Mouse (Mus musculus): ENCODE measurements around the gene Commd7. TPM values are rescaled to one million over a fixed set of nuclear protein-coding genes. Genes with fewer than 3 reads are reported as not detected.
"Not testable (repeated sequence)": the region's sequence is repeated elsewhere in the genome, so short reads cannot be mapped to it uniquely, and the experiment has no call there.

Commd7 gene
- polyA plus RNA-seq, 1 experiment, result 22.3 TPM

- no peak overlapping the region for H3K4me2 ChIP-seq (ENCODE audit: low read depth)
- no peaks in the 10 kb centered on the region for H3K27me3 ChIP-seq (ENCODE audit: control insufficient read depth, insufficient read depth, insufficient read length)
- no peak overlapping the region for H3ac ChIP-seq (ENCODE audit: control insufficient read depth, insufficient read length)
- no peak overlapping the region for H3K4me3 ChIP-seq
- H3K36me3 ChIP-seq (ENCODE audit: control insufficient read depth, insufficient read depth), result no peaks in the 10 kb centered on the region
- H3K79me2 ChIP-seq (ENCODE audit: control insufficient read depth, insufficient read depth), result no peaks in the 10 kb centered on the region
- no peak for TF ChIP-seq MAX (IDR thresholded peaks at IDR 0.05; ENCODE audit: low read depth)
Measured at GRCm38 (mm10) chr2:153672619-153673018, 40.0 kb upstream of the Commd7 start.

GRCm38 (mm10) chr2:153670111-153670510 lies 37.5 kb upstream of the Commd7 start:
- H3ac ChIP-seq (ENCODE audit: control insufficient read depth, insufficient read length), result no peak overlapping the region
- no peaks in the 10 kb centered on the region for H3K27me3 ChIP-seq (ENCODE audit: control insufficient read depth, insufficient read depth, insufficient read length)
- H3K36me3 ChIP-seq (ENCODE audit: control insufficient read depth, insufficient read depth), result no peaks in the 10 kb centered on the region
- TF ChIP-seq MYOD1 (IDR thresholded peaks at IDR 0.05; ENCODE audit: control insufficient read depth in 1 of 3, insufficient read length in 2 of 3, low read depth in 2 of 3) (no peak), MYOG (IDR thresholded peaks at IDR 0.05; ENCODE audit: control insufficient read depth in 1 of 3, insufficient read depth in 1 of 3, insufficient read length in 2 of 3, low read depth in 2 of 3) (no peak), TCF3 (IDR thresholded peaks at IDR 0.05; ENCODE audit: insufficient read length, low read depth) (no peak), CEBPB (IDR thresholded peaks at IDR 0.05; ENCODE audit: insufficient read depth, poor library complexity, severe bottlenecking) (no peak), SRF (IDR thresholded peaks at IDR 0.05; ENCODE audit: control insufficient read depth, insufficient read length, low read depth) (no peak), REST (IDR thresholded peaks at IDR 0.05; ENCODE audit: insufficient read depth, insufficient read length) (no peak), TCF12 (IDR thresholded peaks at IDR 0.05; ENCODE audit: insufficient read depth, poor library complexity, severe bottlenecking) (no peak), POLR2A (IDR thresholded peaks at IDR 0.05; ENCODE audit: insufficient read length, low read depth) (no peak), MAX (IDR thresholded peaks at IDR 0.05; ENCODE audit: low read depth) (no peak), USF1 (IDR thresholded peaks at IDR 0.05; ENCODE audit: low read depth) (no peak), E2F4 (IDR thresholded peaks at IDR 0.05; ENCODE audit: insufficient read depth) (no peak), POLR2AphosphoS2 (IDR thresholded peaks at IDR 0.05; ENCODE audit: insufficient read length, low read depth) (no peak)
- no peaks in the 10 kb centered on the region for H3K79me2 ChIP-seq (ENCODE audit: control insufficient read depth, insufficient read depth)
- no peak overlapping the region for H3K4me2 ChIP-seq (ENCODE audit: low read depth)
- H3K4me3 ChIP-seq, result no peak overlapping the region

- Histone ChIP-seq H3K36me3 (ENCODE audit: control insufficient read depth, insufficient read depth) (no peaks in the 10 kb centered on the region), H3K27me3 (ENCODE audit: control insufficient read depth, insufficient read depth, insufficient read length) (no peaks in the 10 kb centered on the region), H3K4me3 (no peak overlapping the region), H3ac (ENCODE audit: control insufficient read depth, insufficient read length) (no peak overlapping the region), H3K79me2 (ENCODE audit: control insufficient read depth, insufficient read depth) (no peaks in the 10 kb centered on the region), H3K4me2 (ENCODE audit: low read depth) (no peak overlapping the region)
- TF ChIP-seq SRF (IDR thresholded peaks at IDR 0.05; ENCODE audit: control insufficient read depth, insufficient read length, low read depth), result no peak
- TF ChIP-seq POLR2A (IDR thresholded peaks at IDR 0.05; ENCODE audit: insufficient read length, low read depth), result no peak
- TF ChIP-seq CEBPB (IDR thresholded peaks at IDR 0.05; ENCODE audit: insufficient read depth, poor library complexity, severe bottlenecking), result no peak
- no peak for TF ChIP-seq MYOD1 (IDR thresholded peaks at IDR 0.05; ENCODE audit: control insufficient read depth in 1 of 3, insufficient read length in 2 of 3, low read depth in 2 of 3)
- TF ChIP-seq MYOG (IDR thresholded peaks at IDR 0.05; ENCODE audit: control insufficient read depth in 1 of 3, insufficient read depth in 1 of 3, insufficient read length in 2 of 3, low read depth in 2 of 3), result no peak
- TF ChIP-seq TCF3 (IDR thresholded peaks at IDR 0.05; ENCODE audit: insufficient read length, low read depth), result no peak
- TF ChIP-seq TCF12 (IDR thresholded peaks at IDR 0.05; ENCODE audit: insufficient read depth, poor library complexity, severe bottlenecking), result no peak
- no peak for TF ChIP-seq POLR2AphosphoS2 (IDR thresholded peaks at IDR 0.05; ENCODE audit: insufficient read length, low read depth)
- TF ChIP-seq USF1 (IDR thresholded peaks at IDR 0.05; ENCODE audit: low read depth), result no peak
- no peak for TF ChIP-seq E2F4 (IDR thresholded peaks at IDR 0.05; ENCODE audit: insufficient read depth)
- TF ChIP-seq REST (IDR thresholded peaks at IDR 0.05; ENCODE audit: insufficient read depth, insufficient read length), result no peak
- no peak for TF ChIP-seq MAX (IDR thresholded peaks at IDR 0.05; ENCODE audit: low read depth)
Measured at GRCm38 (mm10) chr2:153668754-153669376, 36.3 kb upstream of the Commd7 start.

GRCm38 (mm10) chr2:153665401-153665800 lies 32.8 kb upstream of the Commd7 start:
- TF ChIP-seq USF1 (IDR thresholded peaks at IDR 0.05; ENCODE audit: low read depth) (no peak), SRF (IDR thresholded peaks at IDR 0.05; ENCODE audit: control insufficient read depth, insufficient read length, low read depth) (no peak), TCF12 (IDR thresholded peaks at IDR 0.05; ENCODE audit: insufficient read depth, poor library complexity, severe bottlenecking) (no peak), MAX (IDR thresholded peaks at IDR 0.05; ENCODE audit: low read depth) (no peak), MYOD1 (IDR thresholded peaks at IDR 0.05; ENCODE audit: control insufficient read depth in 1 of 3, insufficient read length in 2 of 3, low read depth in 2 of 3) (no peak), REST (IDR thresholded peaks at IDR 0.05; ENCODE audit: insufficient read depth, insufficient read length) (no peak), TCF3 (IDR thresholded peaks at IDR 0.05; ENCODE audit: insufficient read length, low read depth) (no peak), POLR2AphosphoS2 (IDR thresholded peaks at IDR 0.05; ENCODE audit: insufficient read length, low read depth) (no peak), CEBPB (IDR thresholded peaks at IDR 0.05; ENCODE audit: insufficient read depth, poor library complexity, severe bottlenecking) (no peak)
- no peak overlapping the region for H3K4me2 ChIP-seq (ENCODE audit: low read depth)
- H3K36me3 ChIP-seq (ENCODE audit: control insufficient read depth, insufficient read depth), result no peaks in the 10 kb centered on the region

GRCm38 (mm10) chr2:153660616-153661015 lies 28.0 kb upstream of the Commd7 start:
- H3K27me3 ChIP-seq (ENCODE audit: control insufficient read depth, insufficient read depth, insufficient read length), result no peaks in the 10 kb centered on the region
- H3K79me2 ChIP-seq (ENCODE audit: control insufficient read depth, insufficient read depth), result no peaks in the 10 kb centered on the region
- no peak overlapping the region for H3K4me2 ChIP-seq (ENCODE audit: low read depth)
- no peak overlapping the region for H3K4me3 ChIP-seq
- TF ChIP-seq USF1 (IDR thresholded peaks at IDR 0.05; ENCODE audit: low read depth) (no peak), MYOD1 (IDR thresholded peaks at IDR 0.05; ENCODE audit: control insufficient read depth in 1 of 3, insufficient read length in 2 of 3, low read depth in 2 of 3) (no peak), REST (IDR thresholded peaks at IDR 0.05; ENCODE audit: insufficient read depth, insufficient read length) (no peak), CEBPB (IDR thresholded peaks at IDR 0.05; ENCODE audit: insufficient read depth, poor library complexity, severe bottlenecking) (no peak), E2F4 (IDR thresholded peaks at IDR 0.05; ENCODE audit: insufficient read depth) (no peak), MYOG (IDR thresholded peaks at IDR 0.05; ENCODE audit: control insufficient read depth in 1 of 3, insufficient read depth in 1 of 3, insufficient read length in 2 of 3, low read depth in 2 of 3) (no peak), SRF (IDR thresholded peaks at IDR 0.05; ENCODE audit: control insufficient read depth, insufficient read length, low read depth) (no peak), TCF3 (IDR thresholded peaks at IDR 0.05; ENCODE audit: insufficient read length, low read depth) (no peak)
- H3K36me3 ChIP-seq (ENCODE audit: control insufficient read depth, insufficient read depth), result no peaks in the 10 kb centered on the region
- H3ac ChIP-seq (ENCODE audit: control insufficient read depth, insufficient read length), result no peak overlapping the region

More at GRCm38 (mm10) chr2:153665401-153665800, 32.8 kb upstream of the Commd7 start:
- H3K79me2 ChIP-seq (ENCODE audit: control insufficient read depth, insufficient read depth), result no peaks in the 10 kb centered on the region
- no peak overlapping the region for H3ac ChIP-seq (ENCODE audit: control insufficient read depth, insufficient read length)
- no peak overlapping the region for H3K4me3 ChIP-seq
- H3K27me3 ChIP-seq (ENCODE audit: control insufficient read depth, insufficient read depth, insufficient read length), result no peaks in the 10 kb centered on the region

- not testable (repeated sequence) for H3K4me2 ChIP-seq (ENCODE audit: low read depth); H3K79me2 ChIP-seq (ENCODE audit: control insufficient read depth, insufficient read depth); H3K4me3 ChIP-seq; H3ac ChIP-seq (ENCODE audit: control insufficient read depth, insufficient read length); H3K36me3 ChIP-seq (ENCODE audit: control insufficient read depth, insufficient read depth); H3K27me3 ChIP-seq (ENCODE audit: control insufficient read depth, insufficient read depth, insufficient read length)
Measured at GRCm38 (mm10) chr2:153657659-153658058, 25.1 kb upstream of the Commd7 start.

Measured in myocyte (in vitro differentiated cells).